Mouse (Mus musculus) stomach, embryonic 16.5 days (tissue): ENCODE data around the gene Cavin3. TPM values are rescaled to one million over a fixed set of nuclear protein-coding genes. Genes with fewer than 3 reads are reported as not detected.
A peak's percentile ranks its signal among the peaks of the same experiment; 100 is the strongest.
"Not testable (repeated sequence)": the region's sequence is repeated elsewhere in the genome, so short reads cannot be mapped to it uniquely, and the experiment has no call there.

Source experiments
- ATAC-seq: fragments of 200-750 bp; cut with Nextera tagmentation; 2 replicates; pipeline ENCODE4 v1.8.0; 2017; ENCODE audit warnings: moderate number of reproducible peaks, moderate TSS enrichment; ENCODE audit not compliant: insufficient read depth, low FRiP score
- H3K27ac ChIP-seq: fragments of 300-500 bp; sonication (generic); 2 replicates; pipeline ENCODE4 v1.5.1; 2014; ENCODE audit warnings: low read length
- H3K27me3 ChIP-seq: fragments of 300-500 bp; sonication (generic); 2 replicates; pipeline ENCODE4 v1.6.1; 2014; ENCODE audit warnings: low read length, control low read depth, mixed read lengths; ENCODE audit not compliant: control insufficient read depth, insufficient read depth
- H3K36me3 ChIP-seq: fragments of 300-500 bp; sonication (generic); 2 replicates; pipeline ENCODE4 v1.6.1; 2014; ENCODE audit warnings: low read length; ENCODE audit not compliant: control insufficient read depth, insufficient read depth
- H3K4me1 ChIP-seq: fragments of 300-500 bp; sonication (generic); 2 replicates; pipeline ENCODE4 v1.6.1; 2014; ENCODE audit warnings: low read length, control low read depth, mixed read lengths; ENCODE audit not compliant: control insufficient read depth, insufficient read depth
- H3K4me2 ChIP-seq: fragments of 300-500 bp; sonication (generic); 2 replicates; pipeline ENCODE4 v1.6.1; 2014; ENCODE audit warnings: low read depth, low read length, mixed read lengths
- H3K4me3 ChIP-seq: fragments of 300-500 bp; sonication (generic); replicated peaks from 2 replicates; pipeline ENCODE4 v1.5.1; 2014; ENCODE audit warnings: mild to moderate bottlenecking, low read length
- H3K9ac ChIP-seq: fragments of 300-500 bp; sonication (generic); 2 replicates; pipeline ENCODE4 v1.6.1; 2014; ENCODE audit warnings: low read length
- H3K9me3 ChIP-seq: fragments of 300-500 bp; sonication (generic); replicated peaks from 2 replicates; pipeline ENCODE4 v1.6.1; 2016; ENCODE audit warnings: low read length, control low read depth; ENCODE audit not compliant: control insufficient read depth
- WGBS: fragments of 180-500 bp; shearing (Covaris S2); extraction: QIAGEN DNeasy Blood & Tissue Kit; methylation state at CpG from one replicate; pipeline ENCODE4 v1.1.7; 2014; 5-methylcytosine and 5-hydroxymethylcytosine counted together
- polyA plus RNA-seq: library from polyadenylated mRNA; unstranded; fragments of >200 nt; fragmentation: Nextera tagmentation; extraction: Ambion mirVana; gene quantifications from 2 replicates; pipeline ENCODE4 v1.2.1, GENCODE M21; 2015

Cavin3 gene
- polyA plus RNA-seq, 1 experiment from 2014 or later: 135 TPM

DNA sequence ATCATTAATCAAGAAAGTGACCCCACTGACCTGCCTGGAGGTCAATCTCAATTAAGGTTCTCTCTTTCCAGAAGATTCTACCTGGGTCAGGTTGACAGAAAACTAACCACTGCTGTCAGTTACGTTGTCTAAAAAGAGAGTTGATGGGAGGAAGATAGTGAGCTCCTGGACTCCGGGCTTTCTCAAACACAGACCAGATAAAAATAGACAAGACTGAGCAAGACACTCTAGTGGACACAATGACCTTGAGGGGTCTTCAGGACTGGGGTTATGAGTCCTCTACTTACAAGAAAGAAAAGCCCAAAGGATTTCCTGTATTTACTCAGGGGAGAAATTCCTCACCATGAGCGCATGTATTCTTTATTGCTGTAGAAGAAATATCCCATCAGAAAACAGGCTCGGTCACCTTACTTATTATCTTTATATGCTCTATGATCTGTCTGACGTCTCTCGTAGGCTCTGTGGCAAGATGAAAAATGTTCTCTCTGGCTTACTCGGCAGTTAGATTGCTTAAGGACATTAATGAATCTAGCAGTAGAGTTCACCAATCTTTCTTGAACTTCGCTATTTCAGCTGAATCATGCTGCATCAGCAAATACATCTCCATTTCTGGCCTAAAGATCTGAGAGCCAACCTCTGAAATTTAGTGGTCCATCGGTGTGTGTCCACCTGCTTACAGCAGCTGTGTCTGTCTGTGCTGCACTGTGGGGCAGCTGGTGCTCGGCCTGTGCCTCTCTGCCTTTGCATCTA lies 5.2 kb downstream of the Cavin3 start:
- no peak overlapping the region for H3K27ac ChIP-seq
- H3K4me3 ChIP-seq: no peak overlapping the region
- WGBS: 65% methylated on average over 10 of the region's 10 CpGs
- no peaks in the 10 kb centered on the region for H3K27me3 ChIP-seq
- no peak overlapping the region for H3K9ac ChIP-seq
- H3K36me3 ChIP-seq: no peaks in the 10 kb centered on the region
- no peak overlapping the region for H3K4me2 ChIP-seq
- no peaks in the 10 kb centered on the region for H3K9me3 ChIP-seq
- H3K4me1 ChIP-seq: 0 out of 2 replicates have a peak, but pooled peaks cover 8% of the 10 kb centered on the region
- no peak for ATAC-seq

DNA sequence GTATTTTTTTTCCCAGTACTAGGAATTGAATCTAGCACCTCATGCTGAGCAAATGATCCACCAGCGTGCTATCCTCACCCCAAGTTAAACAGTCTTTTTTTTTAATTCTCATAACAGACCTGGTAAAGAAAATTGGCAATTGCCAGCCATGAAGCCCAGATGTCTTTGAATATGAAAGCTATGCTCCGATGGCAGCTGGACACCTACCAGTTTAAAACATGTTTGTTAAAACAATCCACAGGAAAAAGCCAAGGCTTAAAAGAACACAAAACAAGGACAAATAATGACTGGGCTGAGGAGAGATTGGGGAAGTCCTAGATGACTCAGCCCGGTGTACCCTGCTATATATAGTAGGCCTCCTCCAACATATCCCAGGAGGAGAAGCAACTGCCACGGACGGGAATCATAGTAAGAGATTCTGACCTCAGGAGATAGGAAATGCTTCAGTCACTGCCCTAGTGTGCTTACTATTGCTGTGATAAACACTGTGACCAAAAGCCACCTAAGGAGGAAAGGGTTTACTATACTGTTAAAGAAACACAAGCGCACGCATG lies 6.6 kb downstream of the Cavin3 start:
- ATAC-seq: no peak
- H3K36me3 ChIP-seq: no peaks in the 10 kb centered on the region
- no peak overlapping the region for H3K27ac ChIP-seq
- H3K9me3 ChIP-seq: no peaks in the 10 kb centered on the region
- H3K4me2 ChIP-seq: no peak overlapping the region
- no peak overlapping the region for H3K9ac ChIP-seq
- no peaks in the 10 kb centered on the region for H3K4me1 ChIP-seq
- no peaks in the 10 kb centered on the region for H3K27me3 ChIP-seq
- 67% methylated on average over 7 of the region's 7 CpGs for WGBS
- H3K4me3 ChIP-seq: no peak overlapping the region

DNA sequence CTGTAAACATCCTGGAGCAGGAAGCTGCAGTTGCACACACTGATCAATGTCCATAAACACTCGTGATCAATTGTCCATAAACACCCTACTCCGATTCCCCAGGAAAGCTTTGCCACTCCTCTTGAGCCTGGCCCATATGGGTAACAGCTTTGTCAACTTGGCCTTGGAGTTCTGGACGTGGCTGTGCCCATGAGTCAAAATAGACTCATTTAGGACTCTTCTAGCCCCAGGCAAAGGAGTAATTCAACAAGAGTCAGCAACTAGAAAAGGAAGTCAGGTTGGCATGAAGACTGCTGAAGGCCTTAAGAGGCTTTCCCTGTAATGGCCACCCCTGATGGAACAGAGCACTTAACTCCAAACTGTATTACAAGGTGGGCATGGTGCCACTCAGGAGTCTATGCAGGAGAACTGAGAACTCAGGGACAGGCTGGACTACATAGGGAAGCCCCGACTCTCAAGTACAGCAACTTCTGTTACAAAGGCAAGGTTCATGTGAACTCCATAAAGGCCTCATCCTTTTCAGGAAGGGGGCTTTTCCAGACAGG lies 7.3 kb downstream of the Cavin3 start:
- Histone ChIP-seq H3K9me3 (no peaks in the 10 kb centered on the region), H3K4me3 (no peak overlapping the region), H3K27me3 (no peaks in the 10 kb centered on the region), H3K36me3 (no peaks in the 10 kb centered on the region), H3K4me2 (no peak overlapping the region), H3K9ac (no peak overlapping the region), H3K4me1 (no peaks in the 10 kb centered on the region), H3K27ac (no peak overlapping the region)
- WGBS: 65% methylated on average over 4 of the region's 4 CpGs
- no peak for ATAC-seq

DNA sequence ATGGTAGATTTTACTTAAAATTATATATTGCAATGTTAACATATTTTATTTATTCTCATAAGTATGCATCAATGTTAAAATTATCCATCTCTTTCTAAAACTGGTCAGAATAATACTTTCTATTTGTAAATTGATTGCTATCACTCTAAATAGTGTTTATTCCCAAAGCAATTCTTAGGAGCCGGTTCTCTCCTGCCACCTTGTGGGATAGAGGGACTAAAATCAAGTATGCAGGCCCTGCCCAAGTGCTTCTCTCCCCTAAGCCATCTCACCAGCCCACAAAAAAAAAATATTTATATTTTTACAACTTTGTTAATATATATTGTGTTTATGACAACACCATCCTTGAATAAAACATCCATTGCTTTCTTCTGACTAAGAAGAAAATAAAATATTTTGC lies 9.5 kb downstream of the Cavin3 start:
- H3K9me3 ChIP-seq: no peaks in the 10 kb centered on the region
- H3K4me1 ChIP-seq: no peaks in the 10 kb centered on the region
- H3K27ac ChIP-seq: no peak overlapping the region
- no peaks in the 10 kb centered on the region for H3K27me3 ChIP-seq
- no peak overlapping the region for H3K4me2 ChIP-seq
- no peaks in the 10 kb centered on the region for H3K36me3 ChIP-seq
- H3K4me3 ChIP-seq: no peak overlapping the region
- 29% methylated on average over 1 of the region's 1 CpGs for WGBS
- no peak overlapping the region for H3K9ac ChIP-seq
- no peak for ATAC-seq

DNA sequence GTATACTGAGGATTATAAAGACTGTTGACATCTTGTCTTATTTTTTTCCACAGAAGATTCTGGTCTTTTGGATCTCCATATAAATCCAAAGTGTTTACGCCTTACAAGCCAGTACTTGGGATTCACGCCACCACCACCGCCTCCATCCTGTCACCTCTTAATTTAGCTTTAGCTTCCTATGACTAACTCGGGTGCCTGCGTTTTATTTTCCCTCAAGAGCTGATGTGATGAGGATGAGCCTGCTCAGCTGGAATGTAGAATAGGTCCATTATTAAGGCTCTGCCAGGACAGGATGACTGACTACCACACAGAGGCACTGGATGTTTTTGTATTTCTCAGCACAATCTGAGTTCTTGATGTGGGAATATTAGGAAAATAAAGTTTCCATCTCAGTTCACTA lies 16.6 kb downstream of the Cavin3 start:
- H3K4me3 ChIP-seq, H3K4me1 ChIP-seq, H3K4me2 ChIP-seq, H3K9me3 ChIP-seq, H3K36me3 ChIP-seq, H3K9ac ChIP-seq, ATAC-seq, H3K27me3 ChIP-seq, H3K27ac ChIP-seq: not testable (repeated sequence)
- WGBS: 77% methylated on average over 5 of the region's 5 CpGs

DNA sequence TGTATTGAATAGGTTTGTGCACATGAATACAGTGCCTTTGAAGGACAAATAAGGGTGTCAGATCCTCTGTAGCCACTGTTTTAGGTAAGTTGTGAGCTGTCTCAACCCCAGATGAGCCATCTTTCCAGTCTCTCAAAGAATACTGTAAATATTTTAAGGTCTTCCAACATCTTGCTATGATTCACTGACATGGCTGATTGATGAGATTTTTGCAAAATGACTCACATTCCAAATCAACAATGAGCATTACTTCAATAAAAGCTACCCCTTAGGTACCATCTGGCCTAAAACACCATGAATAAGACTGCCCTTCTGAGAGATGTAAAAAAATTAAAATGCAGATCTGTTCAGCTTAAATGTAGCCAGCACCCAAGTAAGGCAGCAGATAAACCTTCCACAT lies 23.6 kb downstream of the Cavin3 start:
- no peaks in the 10 kb centered on the region for H3K27me3 ChIP-seq

DNA sequence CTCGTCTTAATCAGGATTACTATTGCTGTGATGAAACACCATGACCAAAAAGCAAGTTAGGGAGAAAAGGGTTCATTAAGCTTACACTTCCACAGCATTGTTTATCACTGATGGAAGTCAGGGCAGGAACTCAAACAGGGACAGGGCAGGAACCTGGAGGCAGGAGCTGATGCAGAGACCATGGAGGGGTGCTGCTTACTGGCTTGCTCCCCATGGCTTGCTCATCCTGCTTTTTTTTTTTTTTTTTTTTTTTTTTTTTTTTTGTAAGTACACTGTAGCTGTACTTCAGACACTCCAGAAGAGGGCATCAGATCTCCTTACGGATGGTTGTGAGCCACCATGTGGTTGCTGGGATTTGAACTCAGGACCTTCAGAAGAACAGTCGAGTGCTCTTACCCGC lies 28.8 kb downstream of the Cavin3 start:
- not testable (repeated sequence) for H3K4me1 ChIP-seq, H3K36me3 ChIP-seq, ATAC-seq, H3K9me3 ChIP-seq, H3K27ac ChIP-seq, H3K4me3 ChIP-seq, H3K4me2 ChIP-seq, H3K27me3 ChIP-seq, H3K9ac ChIP-seq
- 87% methylated on average over 4 of the region's 4 CpGs for WGBS

More for the DNA sequence above, 23.6 kb downstream of the Cavin3 start:
- no peaks in the 10 kb centered on the region for H3K4me1 ChIP-seq
- no peak overlapping the region for H3K9ac ChIP-seq
- ATAC-seq: no peak
- H3K9me3 ChIP-seq: no peaks in the 10 kb centered on the region
- H3K36me3 ChIP-seq: no peaks in the 10 kb centered on the region
- no peak overlapping the region for H3K27ac ChIP-seq
- H3K4me2 ChIP-seq: no peak overlapping the region
- H3K4me3 ChIP-seq: no peak overlapping the region

DNA sequence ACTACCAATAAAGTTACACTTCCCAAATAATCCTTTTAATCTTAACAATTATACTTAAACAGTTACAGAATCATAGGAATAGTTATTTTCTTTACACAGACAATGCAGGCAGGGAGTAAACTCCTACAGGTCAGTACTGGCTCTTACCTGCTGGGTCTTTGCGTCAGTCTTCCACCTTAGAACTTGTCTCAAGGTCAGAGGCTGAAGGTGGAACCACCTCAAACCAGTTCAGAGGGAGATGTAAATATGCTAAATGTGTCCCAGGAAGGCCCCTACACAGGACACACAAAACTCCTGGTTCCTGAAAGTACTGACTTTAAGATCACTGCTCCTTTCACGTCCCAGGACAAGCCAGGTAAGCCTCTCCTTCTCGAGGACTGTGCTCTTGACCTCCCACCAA lies 37.0 kb downstream of the Cavin3 start:
- Histone ChIP-seq H3K27ac (no peak overlapping the region), H3K36me3 (no peaks in the 10 kb centered on the region), H3K4me3 (no peak overlapping the region), H3K4me2 (no peak overlapping the region), H3K9me3 (no peaks in the 10 kb centered on the region), H3K4me1 (no peaks in the 10 kb centered on the region; the same call in 1 of the 2 replicates), H3K27me3 (no peaks in the 10 kb centered on the region), H3K9ac (no peak overlapping the region)
- ATAC-seq: no peak
- WGBS: 71% methylated on average over 3 of the region's 3 CpGs

DNA sequence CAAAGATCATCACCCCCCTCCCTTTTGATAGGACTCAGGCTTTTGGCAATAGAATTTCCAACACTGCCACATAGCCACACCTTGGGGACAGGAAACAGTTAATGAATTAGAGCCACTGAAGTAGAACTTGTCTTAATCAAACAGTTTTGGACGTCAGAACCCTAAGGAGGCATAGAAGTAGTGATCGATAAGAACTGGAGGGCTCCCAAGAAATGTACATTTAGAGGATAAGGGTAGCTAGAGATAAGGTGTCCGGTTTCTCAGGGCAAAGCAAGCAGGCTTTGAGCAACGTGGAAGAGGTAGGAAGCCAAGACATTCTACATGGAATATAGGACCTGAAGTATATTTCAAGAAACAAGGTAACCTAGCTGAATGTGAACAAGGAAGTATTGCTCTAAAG lies 40.7 kb downstream of the Cavin3 start:
- ATAC-seq: peak; percentile 77; the same call in 1 of the 2 replicates
- peaks cover 3% of the 10 kb centered on the region; the same call in 1 of the 2 replicates for H3K4me1 ChIP-seq
- WGBS: 38% methylated on average over 4 of the region's 4 CpGs
- H3K4me2 ChIP-seq: no peak overlapping the region
- peak overlapping the region; percentile 39; the same call in 1 of the 2 replicates for H3K27ac ChIP-seq
- no peaks in the 10 kb centered on the region for H3K36me3 ChIP-seq
- no peaks in the 10 kb centered on the region for H3K9me3 ChIP-seq
- no peak overlapping the region for H3K9ac ChIP-seq
- H3K4me3 ChIP-seq: no peak overlapping the region
- no peaks in the 10 kb centered on the region for H3K27me3 ChIP-seq
